Mouse (Mus musculus) adrenal gland, postnatal 10 days (tissue): ENCODE measurements around the gene Tiam1. TPM values are rescaled to one million over a fixed set of nuclear protein-coding genes. Genes with fewer than 3 reads are reported as not detected.

Source experiments
- DNase-seq: peaks from one replicate; pipeline ENCODE4 v3.0.0; 2021; ENCODE audit warnings: mixed read lengths
- total RNA-seq, 2 experiments: library from RNA; stranded (reverse); gene quantifications; 2 replicates each; pipeline ENCODE4 v1.2.3; 2021

The Tiam1 gene
- total RNA-seq, 2 experiments from 2014 or later = 47.3 to 50.3 TPM

DNA sequence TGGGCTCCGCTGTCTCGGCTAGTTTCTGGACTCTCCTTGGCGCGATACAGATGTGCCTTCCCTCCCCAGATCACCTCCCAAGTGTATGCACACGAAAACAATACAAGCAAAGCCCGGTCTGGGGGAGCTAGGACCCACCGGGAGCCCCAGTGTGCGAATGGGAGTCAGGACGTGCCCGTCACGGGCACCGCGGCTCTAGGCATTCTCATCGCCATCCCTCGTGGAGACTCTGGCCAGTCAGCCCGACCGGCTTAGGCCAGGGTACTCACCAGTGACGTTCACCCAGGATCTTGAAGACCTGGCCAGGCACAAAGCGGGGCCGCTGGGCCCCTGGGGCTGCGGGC is 181 bp downstream of the Tiam1 start:
- DNase-seq = no peak

DNA sequence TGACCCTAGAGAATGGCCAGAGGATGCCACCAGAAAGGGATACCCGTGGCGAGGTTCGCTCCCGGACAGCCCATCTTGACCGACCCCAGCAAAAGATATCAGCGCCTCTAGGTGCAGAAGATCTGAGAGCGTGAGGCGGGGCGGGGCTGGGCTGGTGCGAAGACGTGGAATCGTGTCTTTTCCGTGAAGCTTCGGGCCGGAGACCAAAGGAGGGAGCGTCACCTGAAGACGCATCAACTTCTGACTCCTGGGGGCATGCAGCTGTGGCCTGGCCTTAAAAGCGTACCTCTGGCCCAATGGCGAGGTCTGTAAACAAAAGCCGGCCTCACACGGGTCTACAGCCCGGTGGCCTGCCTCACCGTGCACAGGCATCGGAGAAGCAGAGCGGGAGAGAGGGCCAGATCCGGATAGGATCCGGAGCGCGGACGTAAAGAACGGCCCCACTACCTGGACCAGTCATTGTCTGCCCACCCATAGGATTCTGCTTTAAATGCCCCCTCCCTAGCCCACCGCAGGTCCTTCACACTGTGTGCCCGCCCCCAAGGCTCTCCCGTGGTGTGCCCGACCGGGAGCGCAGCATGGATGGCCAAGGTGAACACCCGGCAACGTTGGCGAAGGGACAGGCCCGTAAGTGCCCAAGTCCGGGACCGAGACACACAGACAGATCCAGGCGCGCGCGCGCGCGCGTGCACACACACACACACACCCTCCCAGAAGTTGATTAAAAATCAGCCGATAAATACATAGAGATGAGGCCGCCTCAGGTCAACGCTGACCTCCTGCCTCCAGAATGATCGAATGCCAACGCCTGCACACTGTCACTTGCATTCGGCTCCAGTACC is 774 bp downstream of the Tiam1 start:
- DNase-seq = peak; percentile 69

DNA sequence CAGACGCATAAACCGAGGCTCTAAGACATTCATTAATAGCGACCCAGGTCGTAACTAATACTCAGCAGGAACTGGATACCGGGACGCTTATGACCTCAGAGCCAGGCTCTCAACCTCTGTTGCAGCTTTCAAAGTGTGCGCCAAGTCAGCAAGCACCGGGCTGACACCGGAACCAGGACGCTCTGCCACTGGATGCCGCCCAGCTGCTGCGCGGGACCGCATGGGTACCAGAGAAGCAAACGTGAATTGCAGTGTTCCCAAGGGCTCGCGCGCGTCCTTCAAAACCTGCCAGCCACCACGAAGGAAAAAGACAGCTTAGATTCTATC is 1.4 kb downstream of the Tiam1 start:
- DNase-seq = no peak

DNA sequence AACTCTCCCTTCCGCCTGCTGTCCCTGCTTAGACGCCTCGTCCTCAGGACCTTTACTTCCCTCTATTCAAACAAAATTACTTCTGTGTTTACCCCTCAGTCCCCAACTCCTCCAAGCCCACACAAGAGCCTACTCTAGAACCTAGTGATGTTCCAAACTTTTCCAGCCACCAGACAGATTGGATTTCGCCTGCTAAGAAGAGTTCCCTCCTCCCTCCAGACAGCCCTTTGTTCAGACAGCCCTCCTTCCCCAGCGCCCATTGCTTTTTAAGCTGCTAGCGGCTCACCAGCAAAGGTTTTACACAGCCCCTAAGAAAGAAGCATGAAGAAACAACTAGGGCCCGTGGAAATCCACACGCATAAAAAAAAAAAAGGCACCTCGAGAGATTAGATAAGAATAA is 2.0 kb downstream of the Tiam1 start:
- DNase-seq = no peak

DNA sequence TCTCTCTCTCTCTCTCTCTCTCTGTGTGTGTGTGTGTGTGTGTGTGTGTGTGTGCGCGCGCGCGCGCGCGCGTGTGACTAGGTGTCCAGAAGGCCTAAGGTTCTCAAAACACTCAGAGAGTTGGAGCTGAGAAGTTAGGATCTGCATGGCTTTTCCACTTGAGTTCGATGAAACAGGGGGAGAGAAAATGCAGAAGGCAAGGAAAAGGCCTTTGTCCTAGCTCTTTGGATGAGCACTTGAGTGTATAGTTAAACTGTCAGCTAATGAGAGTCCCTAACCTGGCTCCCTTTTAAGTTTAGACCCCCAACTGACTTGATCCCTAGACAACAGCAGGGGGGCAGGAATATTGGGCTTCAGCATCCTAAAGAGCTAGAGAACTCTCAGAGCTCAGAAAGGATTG is 3.0 kb downstream of the Tiam1 start:
- no peak for DNase-seq

DNA sequence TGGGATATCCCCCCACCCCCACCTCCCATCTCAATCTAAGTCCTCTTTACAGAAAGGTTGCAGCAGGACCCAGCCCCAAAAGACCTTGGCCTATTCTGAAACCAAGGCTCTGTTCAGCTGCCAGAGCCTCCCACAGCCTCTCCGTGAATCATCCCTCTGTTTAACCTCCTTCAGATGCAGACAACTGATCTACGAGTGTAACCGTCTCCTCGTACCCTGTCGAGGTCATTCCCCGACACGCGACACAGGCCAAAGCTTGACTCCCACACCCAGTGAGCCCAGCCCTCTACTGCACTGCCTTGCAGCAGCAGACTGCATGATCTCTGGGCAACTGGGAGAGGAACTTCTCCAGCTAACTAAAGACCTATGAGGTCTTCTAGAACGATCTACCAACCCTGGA is 3.9 kb downstream of the Tiam1 start:
- DNase-seq = peak; percentile 84

DNA sequence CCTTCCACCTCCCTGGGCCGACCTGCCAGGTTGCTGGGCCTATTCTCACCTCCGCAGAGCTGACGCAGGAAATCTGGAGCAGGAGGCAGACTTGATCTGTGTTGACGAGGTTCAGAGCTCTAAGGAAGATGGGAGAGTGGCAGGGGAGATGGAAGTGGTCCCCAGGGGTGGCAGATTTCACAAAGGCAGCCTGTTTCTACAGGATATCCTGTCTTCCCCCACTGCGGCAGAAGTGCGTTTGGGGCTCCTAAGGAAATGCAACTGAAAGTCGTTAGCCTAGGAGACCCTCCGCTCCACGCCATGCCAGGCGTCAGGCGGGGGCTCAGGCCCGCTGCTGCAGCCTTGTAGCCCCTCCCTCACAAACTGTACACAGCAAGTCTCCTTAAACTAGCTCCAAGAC is 5.4 kb downstream of the Tiam1 start:
- DNase-seq = no peak

DNA sequence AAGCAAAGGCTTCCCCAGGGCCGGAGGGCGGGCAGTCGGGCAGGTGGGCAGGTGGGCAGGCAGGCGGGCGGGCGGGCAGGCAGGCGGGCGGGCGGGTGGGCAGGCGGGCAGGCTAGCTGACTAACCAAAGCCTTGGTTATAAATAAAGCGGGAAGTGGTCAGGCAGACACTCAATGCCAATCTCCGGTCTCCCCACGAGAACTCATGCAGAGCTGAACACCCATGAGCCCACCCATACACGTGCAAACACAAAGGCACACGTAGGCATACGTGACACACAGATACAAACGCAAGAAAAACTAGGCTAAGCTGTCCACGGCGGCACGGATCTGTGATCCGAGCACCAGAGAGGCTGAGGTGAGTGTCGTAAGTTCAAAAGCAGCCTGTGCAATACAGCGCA is 6.4 kb downstream of the Tiam1 start:
- DNase-seq = no peak

DNA sequence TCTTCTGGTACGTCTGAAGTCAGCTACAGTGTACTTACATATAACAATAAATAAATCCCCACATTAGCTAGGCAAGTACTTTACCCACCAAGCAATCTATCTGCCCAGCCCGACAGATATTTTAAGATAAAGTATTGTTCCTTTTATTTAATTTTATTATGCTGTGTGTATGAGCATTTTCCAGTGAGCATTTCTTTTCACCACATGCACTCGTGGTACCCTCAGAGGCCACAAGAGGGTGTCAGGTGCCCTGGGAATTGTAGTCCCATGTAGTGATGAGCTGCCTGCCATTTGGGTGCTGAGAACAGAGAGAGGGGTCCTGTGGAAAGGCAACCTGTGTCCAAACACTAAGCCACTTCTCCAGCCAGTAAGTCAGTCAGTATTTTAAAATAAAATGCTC is 8.0 kb downstream of the Tiam1 start:
- DNase-seq = no peak

DNA sequence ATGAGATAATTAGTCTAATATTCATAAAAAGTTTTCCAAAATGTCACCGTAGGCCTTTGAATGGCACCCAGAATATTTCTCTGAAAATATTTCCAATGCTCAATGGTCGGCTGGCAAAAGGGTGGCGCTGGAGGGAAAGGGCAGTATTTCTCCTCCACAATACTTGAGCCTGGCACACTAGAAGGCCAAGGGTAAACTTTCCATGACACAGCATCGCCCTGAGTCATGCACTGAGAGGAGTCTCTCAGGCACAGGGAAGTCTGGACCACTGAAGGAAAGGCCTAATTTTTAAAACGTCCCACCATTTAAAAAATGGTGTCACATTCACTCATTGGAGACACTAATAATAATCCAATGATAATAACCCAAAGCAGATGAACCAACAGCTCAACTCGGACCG is 9.2 kb downstream of the Tiam1 start:
- peak; percentile 75 for DNase-seq

DNA sequence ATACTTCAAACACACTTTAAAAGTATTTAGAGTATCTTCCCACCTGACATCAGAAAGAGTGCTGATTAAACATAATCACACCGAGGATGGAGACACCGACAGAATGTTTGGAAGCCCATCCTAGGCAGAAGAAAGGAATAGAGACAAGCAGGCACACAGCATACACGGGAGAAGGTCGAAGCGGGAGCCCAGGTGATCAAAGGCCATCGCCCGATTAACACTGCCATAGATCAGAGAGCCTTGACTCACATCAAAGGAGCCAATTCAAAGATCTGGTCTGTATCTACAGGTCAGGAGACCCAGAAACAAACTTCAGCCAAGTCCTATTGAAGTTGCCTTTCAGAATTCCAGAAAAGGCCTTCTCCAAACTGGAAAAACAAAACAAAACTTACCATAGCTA is 10.8 kb downstream of the Tiam1 start:
- no peak for DNase-seq

DNA sequence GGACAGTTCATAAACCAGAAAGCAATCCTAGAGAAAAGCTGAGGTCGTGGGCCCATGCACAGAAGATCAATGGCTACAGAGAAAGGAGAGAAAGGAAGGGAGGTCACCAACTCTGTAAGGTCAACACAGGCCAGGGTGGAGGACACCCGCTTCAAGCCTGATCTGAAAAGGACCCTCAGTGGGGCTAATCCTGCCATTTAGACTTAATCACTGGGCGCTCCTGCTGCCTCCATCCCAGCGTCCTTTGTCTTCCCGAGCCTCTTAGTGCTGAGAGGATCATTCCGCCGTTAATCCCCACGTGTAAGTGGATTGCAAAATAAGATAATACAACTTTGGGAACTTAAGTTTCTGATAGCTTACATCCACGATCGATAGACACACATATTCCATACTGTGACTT is 11.2 kb downstream of the Tiam1 start:
- DNase-seq = no peak

DNA sequence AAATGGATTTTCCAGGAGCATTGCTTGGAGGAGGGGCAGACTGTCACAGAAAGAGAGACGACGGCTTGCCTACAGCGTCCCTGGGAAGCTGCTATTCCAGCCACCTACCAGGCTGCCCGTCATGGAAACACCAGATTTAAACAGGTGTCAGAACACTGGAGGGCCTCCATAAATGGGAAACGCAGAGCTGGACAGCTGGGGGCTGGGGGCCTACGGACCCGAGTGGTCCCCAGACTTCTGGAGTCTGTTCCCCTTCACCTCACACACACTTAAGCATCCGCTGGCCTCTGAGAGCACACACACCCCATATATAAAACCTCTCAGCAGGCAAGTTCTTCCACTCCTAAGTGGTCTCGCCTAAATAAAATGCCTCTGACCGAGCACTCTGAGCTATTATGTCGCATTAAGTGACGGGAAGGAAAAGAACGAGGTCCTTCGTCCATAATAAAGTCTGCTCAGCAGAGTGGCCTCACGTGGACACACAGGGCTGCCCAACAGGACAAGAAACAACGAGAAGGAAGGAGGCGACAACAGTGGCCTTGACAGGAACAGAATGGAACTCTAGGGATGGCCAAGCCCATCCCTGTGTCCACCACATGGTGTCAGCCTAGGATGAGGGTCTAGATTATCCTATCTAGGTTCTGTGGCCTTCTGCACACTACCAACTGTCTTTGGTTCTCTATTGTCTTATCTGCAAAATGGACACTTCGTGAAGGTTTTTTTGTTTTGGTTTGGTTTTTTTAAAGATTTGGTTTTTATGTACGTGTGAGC is 14.6 kb downstream of the Tiam1 start:
- DNase-seq = no peak

DNA sequence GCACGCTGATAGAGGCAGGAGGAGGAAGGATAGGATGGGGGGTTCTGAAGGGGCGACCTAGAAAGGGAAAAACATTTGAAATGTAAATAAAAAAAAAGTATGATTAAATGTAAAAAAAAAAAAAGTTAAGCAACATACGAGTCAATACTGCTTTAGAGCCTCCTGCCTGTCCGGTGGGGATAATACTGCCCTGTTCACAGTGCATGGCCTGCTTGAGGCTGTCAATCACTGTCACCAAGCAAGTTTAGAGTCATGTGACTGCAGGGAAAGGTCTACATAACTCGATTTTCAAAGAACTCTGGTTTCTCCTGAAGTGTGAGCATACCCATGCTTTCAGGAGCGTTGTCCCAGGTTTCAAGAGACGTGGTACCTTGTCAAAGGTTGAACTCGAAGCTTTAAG is 15.2 kb downstream of the Tiam1 start:
- no peak for DNase-seq

DNA sequence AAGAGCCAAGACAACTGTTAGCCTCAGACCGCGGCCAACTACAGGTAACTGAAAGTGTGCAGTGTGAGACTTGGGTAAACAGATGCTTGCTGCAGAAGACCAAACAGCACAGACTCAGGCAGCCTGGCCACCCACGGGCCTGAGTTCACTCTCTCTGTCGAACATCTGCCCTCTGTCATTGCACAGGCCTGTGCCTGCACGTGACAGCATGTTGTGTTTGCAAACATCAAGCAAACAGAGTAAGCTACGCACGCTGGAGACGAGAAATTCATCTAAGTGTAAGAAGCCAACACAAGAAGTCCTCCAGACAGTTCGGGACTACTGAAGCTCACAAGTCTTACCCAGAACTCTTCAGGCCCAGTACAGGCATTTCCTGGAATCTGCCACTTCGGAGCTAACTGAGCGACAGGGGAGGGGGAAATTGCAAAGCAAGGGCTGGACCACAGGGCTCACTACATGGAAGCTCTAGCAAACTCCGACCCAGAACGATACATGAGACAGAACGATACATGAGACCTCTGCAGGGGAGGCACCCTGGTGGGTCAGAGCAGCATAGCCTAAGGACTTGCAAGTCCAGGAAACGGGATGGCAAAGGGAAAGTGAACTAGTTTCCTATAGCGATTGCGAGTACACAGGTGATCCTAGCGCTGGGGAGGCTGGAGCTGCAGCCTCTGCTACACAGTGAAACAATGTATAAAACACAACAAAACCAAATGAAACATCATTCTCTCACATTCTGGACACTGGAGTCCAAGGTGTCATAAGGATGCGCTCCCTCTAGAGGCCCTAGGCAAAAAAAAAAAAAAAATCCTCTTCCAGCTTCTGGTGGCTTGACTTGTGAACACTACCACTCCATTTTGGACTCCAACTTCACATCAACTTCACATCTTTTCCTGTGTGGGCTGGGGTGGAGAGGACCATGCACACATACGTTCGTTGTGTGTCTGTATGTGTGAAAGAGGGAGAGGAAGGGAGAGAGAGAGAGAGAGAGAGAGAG is 18.0 kb downstream of the Tiam1 start:
- no peak for DNase-seq

DNA sequence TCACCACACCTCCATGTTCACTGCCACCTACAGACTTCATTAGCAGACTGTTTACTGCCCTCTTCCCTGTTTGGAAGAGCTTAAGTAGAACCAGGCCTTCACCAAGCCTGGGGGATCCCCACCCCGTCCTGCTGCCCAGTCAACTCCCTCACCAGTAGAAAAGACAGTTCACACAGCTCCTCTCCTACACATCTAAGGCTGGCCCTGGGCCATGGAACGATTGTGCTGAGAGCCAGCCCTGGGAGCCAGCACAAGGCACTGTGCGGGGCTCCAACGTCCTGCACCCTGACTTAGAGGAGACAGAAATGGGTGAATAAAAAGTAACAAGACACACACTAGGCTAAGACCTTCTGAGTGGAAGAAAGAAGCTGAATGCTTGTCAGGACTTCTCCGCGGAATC is 20.5 kb downstream of the Tiam1 start:
- DNase-seq = no peak

DNA sequence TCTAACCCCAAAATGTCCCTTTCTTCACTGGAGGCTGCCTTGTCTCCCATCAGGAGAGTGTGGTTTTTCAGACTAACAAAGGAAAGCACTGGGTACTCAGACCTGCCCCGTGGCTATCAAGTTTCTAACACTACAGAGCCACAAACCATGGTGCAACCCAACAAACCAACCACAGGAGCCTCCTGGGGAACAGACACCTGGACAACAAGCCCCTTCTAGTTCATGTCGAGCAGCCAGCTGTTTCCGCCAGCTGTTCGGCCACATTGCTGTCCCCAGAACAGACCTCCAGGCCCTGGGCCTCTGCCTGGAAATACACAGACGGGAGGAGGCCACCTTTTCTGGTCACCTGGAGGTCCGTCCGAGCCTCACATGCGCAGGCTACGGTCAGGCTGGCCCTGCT is 21.1 kb downstream of the Tiam1 start:
- no peak for DNase-seq

DNA sequence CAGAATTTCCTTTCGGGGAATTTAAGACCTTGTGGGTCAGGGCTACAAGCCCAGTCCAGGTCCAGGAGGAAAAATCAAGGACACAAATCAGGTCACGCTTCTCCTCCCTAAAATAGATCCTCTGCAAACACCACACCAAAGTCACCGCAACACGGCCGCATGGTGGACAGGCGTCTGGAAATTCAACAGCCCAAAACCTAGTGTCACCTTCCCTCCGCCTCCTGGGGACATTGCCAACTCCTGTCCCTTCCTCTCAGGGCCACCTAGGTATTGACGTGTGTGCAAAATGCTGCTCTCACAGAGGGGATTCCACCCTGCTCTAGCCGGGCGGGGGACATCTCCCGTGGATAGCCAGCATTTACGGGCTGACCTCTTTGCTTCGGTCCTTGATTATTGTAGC is 21.8 kb downstream of the Tiam1 start:
- DNase-seq = no peak

DNA sequence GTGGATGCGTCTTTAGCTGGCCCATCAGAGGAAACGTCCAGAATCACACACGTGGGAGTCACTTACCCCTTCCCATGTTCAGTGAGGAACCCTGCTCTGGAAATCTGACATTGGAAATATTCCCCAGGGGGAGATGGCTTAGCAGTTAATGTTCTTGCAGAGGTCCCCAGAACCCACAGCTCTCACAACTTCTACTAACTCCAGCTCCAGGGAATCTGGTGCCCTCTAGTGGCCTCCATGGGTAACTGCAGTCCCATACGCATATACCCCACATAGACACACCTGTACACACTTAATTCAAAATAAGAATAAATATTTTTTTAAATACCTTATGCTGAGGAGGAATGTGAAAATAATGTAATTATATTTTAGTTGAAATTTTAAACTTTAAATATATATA is 23.6 kb downstream of the Tiam1 start:
- no peak for DNase-seq

DNA sequence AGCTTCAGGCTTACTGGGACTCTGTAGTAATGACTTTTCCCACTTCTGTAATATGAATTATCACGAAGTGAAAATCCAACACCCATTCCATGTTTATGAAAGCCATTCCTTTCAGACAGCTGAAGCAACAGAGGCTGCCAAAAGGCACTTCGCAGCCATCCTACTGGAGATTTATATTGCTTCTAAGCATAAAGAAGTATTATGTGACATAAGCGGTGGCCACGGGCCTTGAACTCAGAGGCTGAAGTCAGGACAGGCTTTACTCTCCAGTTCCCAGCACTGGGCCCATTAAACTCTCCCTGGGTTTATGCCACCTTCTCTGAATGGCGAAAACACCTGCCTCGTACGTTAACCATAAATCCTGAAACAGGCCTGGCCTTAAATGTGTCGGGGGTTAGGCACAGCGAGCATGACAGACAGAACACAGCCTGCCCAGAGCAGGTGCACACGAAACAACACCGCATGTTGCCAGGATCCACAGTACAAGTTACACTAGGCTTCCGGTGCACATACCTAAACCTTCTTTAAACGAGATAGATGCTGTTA is 26.9 kb downstream of the Tiam1 start:
- DNase-seq = no peak

DNA sequence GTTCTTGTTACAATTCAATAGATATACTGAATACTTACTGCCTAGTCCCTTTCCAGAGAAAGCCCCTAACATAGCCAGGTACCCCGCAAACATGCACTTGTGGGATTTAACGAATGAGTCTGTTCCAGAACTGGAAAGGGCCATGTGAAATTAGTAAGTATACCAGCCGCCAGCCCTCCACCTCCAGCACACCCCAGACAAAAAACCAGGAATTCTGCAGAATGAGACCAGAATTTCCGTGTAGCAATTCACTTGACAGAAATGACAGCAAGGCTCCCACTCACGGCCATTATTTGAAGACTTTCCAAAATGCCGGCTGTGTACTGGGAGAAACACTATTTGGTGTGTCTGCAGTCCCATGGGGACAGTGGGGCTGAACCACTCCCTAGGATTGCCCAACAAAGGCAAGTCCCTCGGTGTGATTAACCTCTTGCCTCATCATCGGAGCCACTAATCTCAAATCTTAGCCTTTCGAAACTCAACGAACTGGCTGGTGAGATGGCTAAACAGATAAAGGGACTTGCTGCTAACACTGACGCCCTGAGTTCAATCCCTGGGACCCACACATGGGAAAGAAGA is 30.9 kb downstream of the Tiam1 start:
- peak; percentile 48 for DNase-seq

DNA sequence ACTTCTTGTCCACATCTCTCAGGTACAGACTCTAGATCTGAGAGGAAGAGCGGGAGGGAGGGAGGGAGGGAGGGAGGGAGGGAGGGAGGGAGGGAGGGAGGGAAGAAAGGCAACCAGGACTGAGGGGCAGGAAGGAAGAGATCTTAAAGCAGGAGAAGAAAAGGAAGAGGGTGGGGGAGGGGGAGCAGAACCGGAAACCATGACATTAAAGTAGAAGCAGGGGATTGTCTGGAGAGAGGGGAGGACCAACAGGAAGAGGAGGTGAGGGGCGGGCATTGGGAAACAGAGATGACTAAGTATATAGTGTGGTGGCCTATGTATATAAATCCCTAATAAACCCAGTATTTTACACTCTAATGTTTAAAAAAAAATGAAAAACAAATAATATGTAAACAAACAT is 34.1 kb downstream of the Tiam1 start:
- no peak for DNase-seq
